Mouse (Mus musculus) lung, embryonic 14.5 days (tissue): ENCODE data around the gene Prr5l. TPM values are rescaled to one million over a fixed set of nuclear protein-coding genes. Genes with fewer than 3 reads are reported as not detected.

Source experiments
- ATAC-seq: fragments of 200-750 bp; cut with Nextera tagmentation; 2 replicates; pipeline ENCODE4 v1.8.0; 2017; ENCODE audit warnings: mild to moderate bottlenecking, moderate TSS enrichment, moderate library complexity; ENCODE audit not compliant: insufficient read depth
- DNase-seq: peaks from one replicate; pipeline ENCODE4 v3.0.0-alpha.2; 2015
- H3K27ac ChIP-seq: fragments of 300-500 bp; sonication (generic); 2 replicates; pipeline ENCODE4 v1.5.1; 2014; ENCODE audit warnings: low read depth, mild to moderate bottlenecking, moderate library complexity
- H3K27me3 ChIP-seq: fragments of 300-500 bp; sonication (generic); 2 replicates; pipeline ENCODE4 v1.6.1; 2014; ENCODE audit warnings: low read length, control low read depth; ENCODE audit not compliant: insufficient read depth
- H3K36me3 ChIP-seq: fragments of 300-500 bp; sonication (generic); 2 replicates; pipeline ENCODE4 v1.6.1; 2014; ENCODE audit warnings: control low read depth; ENCODE audit not compliant: insufficient read depth
- H3K4me1 ChIP-seq: fragments of 300-500 bp; sonication (generic); 2 replicates; pipeline ENCODE4 v1.6.1; 2014; ENCODE audit warnings: antibody characterized with exemption, control low read depth; ENCODE audit not compliant: insufficient read depth
- H3K4me2 ChIP-seq: fragments of 300-500 bp; sonication (generic); 2 replicates; pipeline ENCODE4 v1.6.1; 2014; ENCODE audit warnings: mild to moderate bottlenecking
- H3K4me3 ChIP-seq: fragments of 300-500 bp; sonication (generic); 2 replicates; pipeline ENCODE4 v1.5.1; 2014; ENCODE audit warnings: low read depth, low read length
- H3K9ac ChIP-seq: fragments of 300-500 bp; sonication (generic); 2 replicates; pipeline ENCODE4 v1.6.1; 2014
- H3K9me3 ChIP-seq: fragments of 300-500 bp; sonication (generic); 2 replicates; pipeline ENCODE4 v1.6.1; 2016; ENCODE audit warnings: low read depth, low read length, control low read depth
- CTCF ChIP-seq: IDR thresholded peaks from 2 replicates; pipeline ENCODE4 v1.5.1; 2016; ENCODE audit warnings: antibody characterized with exemption, low read depth
- WGBS: fragments of 180-500 bp; shearing (Covaris S2); extraction: QIAGEN DNeasy Blood & Tissue Kit; methylation state at CpG from one replicate; pipeline ENCODE4 v1.1.7; 2014; 5-methylcytosine and 5-hydroxymethylcytosine counted together
- polyA plus RNA-seq: library from polyadenylated mRNA; unstranded; fragments of >200 nt; fragmentation: Nextera tagmentation; extraction: Ambion mirVana; gene quantifications from 2 replicates; pipeline ENCODE4 v1.2.1, GENCODE M21; 2014

The Prr5l gene
- polyA plus RNA-seq, 1 experiment from 2014 or later = 48.9 TPM

- no peaks in the 10 kb centered on the region for H3K4me1 ChIP-seq
- H3K27ac ChIP-seq = no peak overlapping the region
- no peak overlapping the region for H3K4me2 ChIP-seq
- no peaks in the 10 kb centered on the region for H3K27me3 ChIP-seq
- no peak overlapping the region for H3K9ac ChIP-seq
- no peak for TF ChIP-seq CTCF
- no peaks in the 10 kb centered on the region for H3K9me3 ChIP-seq
- H3K36me3 ChIP-seq = peaks cover 32% of the 10 kb centered on the region; the same call in 1 of the 2 replicates
- 52% methylated on average over 10 of the region's 10 CpGs for WGBS
- peak; percentile 24; the same call in 1 of the 2 replicates for ATAC-seq
- peak; percentile 24 for DNase-seq
- no peak overlapping the region for H3K4me3 ChIP-seq
Measured at GRCm38 (mm10) chr2:101896425-101897204, 13.8 kb upstream of the Prr5l start.

GRCm38 (mm10) chr2:101894126-101894525, 11.3 kb upstream of the Prr5l start:
- H3K9me3 ChIP-seq = no peaks in the 10 kb centered on the region
- H3K27me3 ChIP-seq = no peaks in the 10 kb centered on the region
- no peak for TF ChIP-seq CTCF
- no peak overlapping the region for H3K9ac ChIP-seq
- 83% methylated on average over 3 of the region's 3 CpGs for WGBS
- H3K27ac ChIP-seq = no peak overlapping the region
- DNase-seq (no peak), ATAC-seq (no peak)
- no peaks in the 10 kb centered on the region for H3K4me1 ChIP-seq
- no peak overlapping the region for H3K4me2 ChIP-seq
- no peak overlapping the region for H3K4me3 ChIP-seq
- H3K36me3 ChIP-seq = peaks cover 9% of the 10 kb centered on the region; the same call in 1 of the 2 replicates

- H3K4me1 ChIP-seq = peaks cover 5% of the 10 kb centered on the region; the same call in 1 of the 2 replicates
- H3K4me2 ChIP-seq = no peak overlapping the region
- H3K27me3 ChIP-seq = no peaks in the 10 kb centered on the region
- no peak for TF ChIP-seq CTCF
- no peak overlapping the region for H3K27ac ChIP-seq
- H3K9me3 ChIP-seq = no peaks in the 10 kb centered on the region
- peaks cover 4% of the 10 kb centered on the region; the same call in 1 of the 2 replicates for H3K36me3 ChIP-seq
- WGBS = 20% methylated on average over 7 of the region's 7 CpGs
- ATAC-seq (no peak), DNase-seq (no peak)
- H3K9ac ChIP-seq = no peak overlapping the region
- H3K4me3 ChIP-seq = no peak overlapping the region
Measured at GRCm38 (mm10) chr2:101891143-101891542, 8.3 kb upstream of the Prr5l start.

- DNase-seq (no peak), ATAC-seq (no peak)
- Histone ChIP-seq H3K27me3 (no peaks in the 10 kb centered on the region), H3K9me3 (no peaks in the 10 kb centered on the region), H3K4me3 (no peak overlapping the region), H3K36me3 (no peaks in the 10 kb centered on the region), H3K4me1 (peaks cover 5% of the 10 kb centered on the region; the same call in 1 of the 2 replicates), H3K27ac (no peak overlapping the region), H3K9ac (no peak overlapping the region), H3K4me2 (no peak overlapping the region)
- WGBS = 91% methylated on average over 8 of the region's 8 CpGs
- no peak for TF ChIP-seq CTCF
Measured at GRCm38 (mm10) chr2:101888886-101889285, 6.1 kb upstream of the Prr5l start.

GRCm38 (mm10) chr2:101885768-101886438, 3.1 kb upstream of the Prr5l start, which contains the start of gene Commd9:
Gene Commd9 (plus strand): TSS chr2:101886247.
- peak; percentile 96 for DNase-seq
- H3K27me3 ChIP-seq = no peaks in the 10 kb centered on the region
- no peak for TF ChIP-seq CTCF
- peak within 1 kb of the TSS; percentile 64 for H3K9ac ChIP-seq
- no peak within 1 kb of the TSS for H3K27ac ChIP-seq
- H3K9me3 ChIP-seq = no peaks in the 10 kb centered on the region
- no peaks in the 10 kb centered on the region for H3K36me3 ChIP-seq
- H3K4me2 ChIP-seq = peak within 1 kb of the TSS; percentile 74
- H3K4me1 ChIP-seq = peaks cover 5% of the 10 kb centered on the region; the same call in 1 of the 2 replicates
- 13% methylated on average over 22 of the region's 22 CpGs for WGBS
- peak; percentile 96 for ATAC-seq
- H3K4me3 ChIP-seq = peak within 1 kb of the TSS; percentile 61

GRCm38 (mm10) chr2:101884286-101884685, 1.5 kb upstream of the Prr5l start:
- Histone ChIP-seq H3K4me2 (no peak overlapping the region), H3K4me1 (peaks cover 5% of the 10 kb centered on the region; the same call in 1 of the 2 replicates), H3K9ac (no peak overlapping the region), H3K4me3 (no peak overlapping the region), H3K27me3 (no peaks in the 10 kb centered on the region), H3K36me3 (no peaks in the 10 kb centered on the region), H3K27ac (no peak overlapping the region), H3K9me3 (no peaks in the 10 kb centered on the region)
- WGBS = 48% methylated on average over 2 of the region's 2 CpGs
- no peak for TF ChIP-seq CTCF
- ATAC-seq = peak; percentile 32; the same call in 1 of the 2 replicates
- peak; percentile 82 for DNase-seq

- WGBS = 84% methylated on average over 9 of the region's 9 CpGs
- TF ChIP-seq CTCF = no peak
- H3K27me3 ChIP-seq = no peaks in the 10 kb centered on the region
- no peak overlapping the region for H3K4me3 ChIP-seq
- ATAC-seq (no peak), DNase-seq (no peak)
- H3K4me2 ChIP-seq = no peak overlapping the region
- no peak overlapping the region for H3K27ac ChIP-seq
- H3K36me3 ChIP-seq = no peaks in the 10 kb centered on the region
- H3K9ac ChIP-seq = no peak overlapping the region
- H3K9me3 ChIP-seq = no peaks in the 10 kb centered on the region
- peaks cover 2% of the 10 kb centered on the region; the same call in 1 of the 2 replicates for H3K4me1 ChIP-seq
Measured at GRCm38 (mm10) chr2:101881471-101882162, 1.2 kb downstream of the Prr5l start.
